Mouse (Mus musculus) cerebellum, adult 11-12 months (tissue): ENCODE results near the gene Chst1.
A peak's percentile ranks its signal among the peaks of the same experiment; 100 is the strongest.

Experiments used
- DNase-seq: peaks from one replicate; pipeline ENCODE4 v3.0.0; 2022

The Chst1 gene

DNA sequence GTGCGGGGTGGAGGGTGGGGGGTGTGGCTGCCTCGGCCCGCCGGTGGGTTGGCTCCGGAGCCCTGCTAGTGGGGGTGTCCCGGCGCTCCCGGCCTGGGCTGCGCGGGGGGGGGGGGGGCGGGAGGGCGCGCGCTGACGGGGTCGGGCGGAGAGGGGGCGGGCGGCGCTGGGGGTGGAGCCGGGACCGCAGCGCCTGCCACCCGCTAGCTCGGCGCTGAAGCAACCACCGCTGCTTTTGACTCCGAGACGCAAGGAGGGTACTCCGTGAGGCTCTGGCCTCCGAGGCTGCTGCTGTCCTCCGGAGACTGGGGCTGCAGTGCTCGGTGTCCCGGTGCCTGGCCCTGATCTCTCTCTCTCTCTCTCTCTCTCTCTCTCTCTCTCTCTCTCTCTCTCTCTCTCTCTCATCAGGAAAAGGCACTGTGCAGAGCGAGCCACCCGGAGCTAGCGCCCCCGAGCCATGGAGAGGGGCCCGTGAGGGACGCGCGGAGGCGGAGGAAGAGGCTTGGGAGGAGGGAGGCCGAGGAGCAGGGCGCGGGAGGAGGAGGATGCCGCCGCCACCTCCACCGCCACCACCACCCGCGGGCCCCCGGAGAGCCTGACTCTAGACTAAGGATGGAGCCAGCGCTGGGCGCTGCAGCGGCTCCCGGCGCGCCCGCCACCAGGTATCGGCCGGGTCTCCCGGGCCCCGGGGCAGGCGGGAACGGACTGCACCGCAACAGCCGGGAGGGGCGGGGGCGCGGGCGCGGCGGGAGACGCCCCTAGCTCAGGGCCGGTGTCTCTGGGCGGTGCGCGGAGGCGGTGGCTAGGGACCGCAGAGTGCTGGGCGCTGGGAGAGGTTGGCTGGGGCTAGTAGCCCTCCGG is at the start of gene Chst1:
Chst1 (plus strand) TSS at position 221 of the 861 bp plus-strand sequence.
- DNase-seq = peak; percentile 24

DNA sequence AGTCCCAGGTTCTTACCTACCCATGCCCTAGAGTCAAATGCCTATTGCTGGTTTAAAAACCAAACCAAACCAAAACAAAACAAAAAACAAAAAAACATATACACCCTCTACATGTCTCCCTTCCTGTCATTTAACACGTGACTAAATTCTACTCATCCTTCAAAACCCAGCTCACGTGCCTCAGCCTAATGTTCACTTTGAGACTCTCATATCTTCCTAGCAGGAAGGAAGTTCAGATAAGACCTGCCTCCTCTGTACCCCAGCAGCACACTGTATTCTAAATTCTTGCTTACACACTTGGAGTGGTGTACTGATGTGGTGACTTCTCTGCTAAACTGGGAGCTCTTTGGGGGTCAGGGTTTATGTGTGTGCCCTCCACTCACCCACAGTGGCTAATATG is 49.5 kb upstream of the Chst1 start:
- DNase-seq = no peak

DNA sequence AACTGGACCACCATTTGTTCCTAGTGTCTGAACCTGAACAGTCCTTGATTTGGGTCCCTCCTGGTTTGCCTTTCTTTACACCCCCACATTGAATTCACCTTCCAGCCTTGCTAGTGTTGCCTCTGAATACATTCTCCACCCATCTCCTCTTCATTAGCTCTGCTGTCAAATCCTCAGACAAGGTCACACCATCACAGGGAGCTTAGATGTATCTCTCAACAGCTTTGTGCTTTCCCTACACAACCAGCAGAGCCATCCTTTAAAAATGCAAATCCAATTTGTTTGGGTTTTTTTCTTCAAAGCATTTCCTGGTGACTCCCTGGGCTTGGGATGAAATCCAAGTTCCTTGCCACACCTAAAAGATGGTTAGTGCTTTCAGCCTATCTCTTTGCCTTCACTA is 45.0 kb upstream of the Chst1 start:
- no peak for DNase-seq

DNA sequence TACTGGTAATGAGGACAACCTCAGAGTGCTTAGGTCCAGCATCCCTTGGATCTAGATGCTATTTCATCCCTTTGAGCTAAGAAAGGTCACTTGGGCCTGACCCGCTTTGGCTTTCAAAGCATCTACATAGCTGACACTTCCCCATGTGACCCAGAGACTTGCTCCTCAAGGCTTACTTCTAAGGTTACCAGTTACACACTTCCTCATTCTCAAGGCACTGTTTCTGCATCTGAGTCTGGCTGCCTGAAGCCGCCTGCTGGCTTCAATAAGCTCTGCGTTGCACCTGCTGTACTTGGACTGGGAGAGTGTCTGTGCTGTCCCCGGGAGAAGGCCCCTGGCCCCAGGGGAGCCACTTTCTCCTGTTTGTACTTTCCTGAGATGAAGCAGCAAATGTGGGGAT is 36.6 kb upstream of the Chst1 start:
- DNase-seq = no peak

DNA sequence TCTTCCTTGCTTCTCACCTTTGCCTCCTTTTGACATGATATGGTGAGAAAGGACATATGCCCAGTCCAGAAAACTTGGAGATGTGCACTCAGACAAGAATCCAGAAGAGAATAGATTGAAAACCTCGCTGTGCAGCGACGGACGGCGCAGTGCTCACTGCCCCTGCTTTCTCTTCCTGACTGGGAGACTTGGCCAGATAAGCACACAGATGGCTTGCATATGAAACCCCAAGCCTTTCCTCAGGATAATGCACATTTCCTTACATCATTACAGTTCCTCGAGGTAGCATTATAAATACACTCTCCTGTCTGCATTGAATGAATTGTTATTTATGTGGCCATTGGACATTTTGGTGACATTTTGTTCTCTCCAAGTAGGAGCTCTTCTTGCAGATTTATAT is 28.9 kb upstream of the Chst1 start:
- DNase-seq = no peak

DNA sequence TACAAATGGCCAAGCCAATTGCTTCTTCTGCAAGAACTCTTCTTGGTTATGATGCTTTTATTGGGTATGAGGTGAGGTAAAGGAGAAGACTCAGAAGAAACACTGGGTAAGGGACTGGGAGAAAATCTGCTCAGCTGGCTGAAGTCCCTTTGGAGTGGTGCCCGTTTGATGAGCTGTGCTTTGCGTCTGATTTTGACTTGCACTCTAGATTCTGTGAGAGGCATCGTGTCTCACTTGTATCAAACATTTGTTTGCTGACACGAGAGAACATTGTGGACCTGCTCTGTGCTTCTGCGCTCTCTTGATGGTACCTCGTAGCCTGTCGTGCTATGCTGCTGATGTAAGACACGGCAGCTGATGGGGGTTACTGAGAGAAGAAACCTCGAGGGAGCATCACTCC is 21.7 kb upstream of the Chst1 start:
- DNase-seq = no peak

DNA sequence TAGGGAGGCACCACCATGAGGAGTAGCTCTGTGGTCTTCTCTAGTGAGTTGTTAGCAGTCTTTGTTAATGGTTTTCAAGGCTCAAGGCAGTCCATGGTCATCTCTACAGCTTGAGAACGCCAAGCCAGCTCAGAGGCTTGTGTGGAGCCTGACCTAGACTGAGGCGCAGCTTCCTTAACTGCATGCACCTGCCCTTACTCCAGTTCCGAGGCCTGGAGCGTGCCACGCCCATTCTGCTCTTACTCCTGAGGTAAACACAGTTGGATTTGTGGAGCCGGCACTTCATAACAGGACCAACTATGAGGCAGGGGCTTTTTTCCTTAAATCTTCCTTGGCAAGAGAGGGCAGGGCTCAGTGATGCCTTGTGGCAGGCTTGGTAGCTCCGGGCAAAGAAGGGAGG is 18.2 kb upstream of the Chst1 start:
- no peak for DNase-seq

DNA sequence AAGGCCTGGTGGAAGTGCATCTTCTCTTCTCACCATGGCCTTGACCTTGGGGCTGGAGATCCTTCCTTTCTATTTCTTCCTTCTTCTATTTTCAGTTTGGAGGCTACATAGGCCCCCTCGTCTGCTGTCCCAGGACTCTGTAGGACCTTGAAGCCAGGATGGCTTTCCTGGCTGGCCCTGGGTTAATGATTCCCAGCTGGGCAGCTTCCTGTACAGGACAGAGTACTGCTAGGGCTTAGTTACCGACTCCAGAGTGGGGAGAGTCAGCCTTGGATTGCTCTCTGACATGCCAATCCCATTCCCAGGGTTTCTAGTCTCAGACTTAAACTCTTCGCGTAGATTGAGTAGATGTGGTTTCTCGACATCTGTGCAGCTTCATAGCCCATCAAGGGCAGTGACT is 16.9 kb upstream of the Chst1 start:
- DNase-seq = no peak

DNA sequence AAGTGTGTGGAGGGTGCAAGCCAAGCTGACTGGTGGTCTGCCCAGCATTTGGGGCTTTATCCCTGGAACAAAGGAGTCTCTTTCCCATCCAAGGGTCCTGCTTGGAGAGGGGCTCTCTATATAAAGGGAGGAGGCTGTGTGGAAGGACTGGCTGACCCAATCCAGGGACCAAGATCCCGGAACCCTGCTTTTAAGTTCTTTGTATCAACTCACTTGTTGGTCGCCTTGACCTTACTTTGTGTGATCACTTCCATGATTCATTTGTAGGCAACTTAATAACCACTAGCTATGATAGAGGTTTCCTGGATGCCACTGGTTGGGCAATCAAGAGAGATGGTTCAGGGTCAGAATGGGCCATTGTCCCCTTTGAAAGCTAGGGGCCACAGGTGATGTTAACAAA is 11.7 kb upstream of the Chst1 start:
- no peak for DNase-seq

DNA sequence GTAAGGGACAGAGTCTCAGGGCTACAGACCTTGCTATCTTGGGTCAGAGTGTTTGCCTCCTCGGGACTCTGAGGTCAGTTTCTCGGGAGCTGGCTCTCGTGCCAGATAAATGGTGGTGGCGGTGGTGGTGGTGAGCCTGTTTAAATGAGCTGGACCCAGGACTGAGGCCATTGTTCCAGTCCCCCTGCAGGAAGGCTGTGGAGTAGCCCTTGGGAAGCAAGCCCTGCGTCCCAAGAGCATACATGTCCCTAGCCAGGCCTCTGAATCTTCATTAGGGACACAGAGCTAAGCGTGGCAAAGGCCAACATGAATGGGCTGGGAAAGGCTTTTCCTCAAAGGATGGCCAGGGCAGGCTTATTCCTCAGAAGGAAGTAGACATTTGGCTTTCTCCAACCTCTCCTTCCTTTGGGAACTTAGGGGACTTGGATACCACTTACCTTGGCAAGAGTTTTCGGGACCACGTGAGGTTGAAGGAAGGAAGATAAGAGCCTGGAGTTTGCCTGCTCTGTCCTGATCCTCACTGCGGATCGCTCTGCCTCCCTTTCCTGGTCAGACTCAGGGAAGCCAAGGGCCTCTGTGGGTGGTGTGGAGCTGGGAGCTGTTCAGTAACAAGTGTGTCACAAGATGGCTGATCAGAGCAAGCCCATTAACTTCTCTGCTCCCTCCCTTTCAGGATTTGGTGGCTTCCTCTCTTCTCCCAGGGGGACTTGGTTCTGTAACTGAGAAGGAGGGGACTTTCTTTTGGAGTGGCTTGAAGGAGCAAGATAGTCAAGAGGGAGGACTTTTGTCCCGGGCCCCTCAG is 4.4 kb upstream of the Chst1 start:
- no peak for DNase-seq

DNA sequence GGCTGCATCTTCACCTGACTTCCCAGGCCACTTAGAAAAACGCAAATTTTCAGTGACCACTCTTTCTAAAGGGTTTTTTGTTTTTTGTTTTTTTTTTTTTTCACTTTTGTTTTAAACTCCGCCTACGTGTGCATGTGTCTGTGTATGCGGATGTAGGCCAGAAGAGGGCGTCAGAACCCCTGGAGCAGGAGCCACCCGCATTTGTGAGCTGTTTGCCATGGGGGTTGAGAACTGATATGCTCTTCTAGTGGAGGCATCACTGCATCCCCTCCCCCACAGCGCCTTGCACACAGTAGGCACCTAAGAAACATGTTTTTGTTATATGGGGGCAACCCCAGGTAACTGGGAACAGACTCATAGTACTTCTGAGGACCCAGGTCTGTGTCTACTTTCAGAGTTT is 2.2 kb upstream of the Chst1 start:
- DNase-seq = no peak

DNA sequence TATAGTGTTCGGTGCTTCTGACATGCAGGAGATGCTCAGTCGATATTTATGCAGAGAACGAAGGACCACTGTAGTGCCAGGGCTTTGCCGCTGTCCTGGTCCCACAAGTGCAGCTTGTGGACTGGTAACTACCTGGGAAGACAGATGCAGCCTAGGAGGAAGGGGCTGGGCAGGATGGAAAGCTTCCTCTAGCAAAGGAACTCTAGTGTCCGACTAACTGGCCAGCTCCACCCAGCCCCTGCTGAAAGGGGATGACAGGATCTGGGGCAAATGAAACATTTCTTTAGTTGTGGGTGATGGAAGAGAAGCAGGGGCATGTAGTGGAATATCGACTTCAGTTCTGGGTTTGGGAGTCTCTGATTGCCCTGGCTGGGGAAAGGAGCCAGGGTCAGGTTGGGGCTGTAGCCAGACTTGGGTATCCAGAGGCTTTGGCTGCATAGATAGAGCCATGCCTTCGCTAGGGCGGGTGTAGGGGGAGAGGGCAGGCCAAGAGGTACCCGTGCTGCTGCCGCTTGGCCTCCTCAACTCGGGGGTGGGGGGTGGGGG is 493 bp upstream of the Chst1 start:
- DNase-seq = no peak

DNA sequence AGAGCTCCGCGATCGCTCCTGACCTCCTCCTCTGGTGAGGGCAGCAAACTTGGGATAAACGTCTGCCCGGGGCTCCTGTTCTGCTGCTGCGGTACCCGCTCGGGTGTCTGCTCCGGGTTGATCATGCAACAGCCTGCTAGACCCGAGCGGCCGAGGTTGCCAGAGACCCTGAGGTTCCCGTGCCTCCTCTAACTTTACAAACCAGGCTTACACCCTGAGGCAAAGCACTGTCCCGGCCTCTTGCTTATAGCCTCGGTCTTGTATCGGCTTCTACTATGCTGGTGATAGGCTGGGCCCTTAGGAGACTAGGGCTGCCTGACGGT is 802 bp downstream of the Chst1 start:
- no peak for DNase-seq

DNA sequence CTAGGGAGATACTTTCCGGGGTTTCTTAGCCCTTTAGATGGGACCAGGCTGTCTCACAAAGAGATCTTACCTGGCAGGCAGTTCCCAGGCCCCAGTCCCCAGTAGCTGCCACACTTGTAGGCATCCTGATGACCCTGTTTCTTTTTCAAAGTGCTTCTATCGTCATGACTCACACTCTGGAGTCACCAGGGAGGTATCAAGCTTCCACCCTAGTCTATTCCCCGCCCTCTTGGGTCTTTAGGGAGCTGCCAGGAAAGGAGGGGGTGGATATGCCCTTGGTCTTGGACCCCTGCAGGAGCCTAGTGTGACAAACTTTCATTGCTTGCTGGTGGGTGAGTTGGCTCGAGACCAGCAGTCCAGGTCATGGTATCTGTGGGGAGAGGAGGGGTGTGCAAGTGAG is 1.7 kb downstream of the Chst1 start:
- DNase-seq = no peak

DNA sequence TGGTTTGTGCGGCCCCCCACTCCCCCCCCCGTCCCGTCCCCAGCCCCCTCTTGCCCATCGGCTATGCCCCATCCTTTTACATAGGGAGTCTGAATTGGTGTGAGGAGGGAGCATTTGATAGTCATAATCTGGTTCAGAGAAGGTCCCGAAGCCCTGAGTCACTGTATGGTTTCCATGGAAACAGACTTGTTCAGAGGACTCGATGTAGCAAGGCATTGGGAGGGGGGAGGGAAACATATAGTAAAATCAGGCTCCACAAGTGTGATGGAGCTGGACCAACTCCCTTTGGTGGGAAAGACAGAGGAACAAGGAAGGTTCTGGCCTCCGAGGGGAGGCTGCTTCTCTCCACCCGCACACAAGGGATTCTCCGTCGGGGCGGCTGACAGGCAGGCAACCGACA is 2.6 kb downstream of the Chst1 start:
- no peak for DNase-seq

DNA sequence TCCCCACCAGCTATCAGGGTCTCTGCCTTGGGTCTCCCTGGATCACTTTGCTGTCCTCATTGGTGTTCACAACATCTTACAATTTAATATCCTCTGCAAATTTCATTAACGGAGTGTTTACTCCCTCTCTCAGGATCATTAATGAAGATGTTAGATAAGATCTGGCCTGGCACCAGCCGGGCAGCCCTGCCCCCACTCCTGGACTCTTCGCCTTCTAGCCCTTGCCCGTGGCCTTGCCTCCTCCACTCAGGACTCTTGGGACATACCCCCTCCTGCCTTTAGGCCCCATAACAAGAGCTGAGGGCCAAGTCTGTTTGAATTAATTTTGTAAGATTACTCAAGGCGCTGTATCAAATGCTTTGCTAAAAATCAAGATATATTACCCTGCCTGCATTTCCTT is 4.1 kb downstream of the Chst1 start:
- DNase-seq = no peak

DNA sequence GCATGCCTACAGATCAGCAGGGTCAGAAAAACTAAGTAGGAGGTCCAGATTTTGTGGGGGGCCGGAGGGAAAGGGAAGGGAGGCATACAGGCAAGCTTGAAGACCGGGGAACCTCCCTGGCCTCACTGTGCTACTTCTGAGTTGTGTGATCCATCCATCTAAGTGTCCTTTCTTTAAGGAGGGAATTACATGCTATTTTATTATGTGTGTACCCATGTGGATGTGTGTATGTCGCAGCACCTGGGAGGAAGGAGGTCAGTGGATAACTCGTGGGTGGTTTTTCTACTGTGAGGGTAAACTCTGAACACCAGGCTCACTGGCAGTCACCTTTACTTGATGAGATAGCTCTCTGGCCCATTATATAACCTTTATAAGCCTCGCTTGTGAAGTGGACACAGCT is 5.1 kb downstream of the Chst1 start:
- DNase-seq = no peak

DNA sequence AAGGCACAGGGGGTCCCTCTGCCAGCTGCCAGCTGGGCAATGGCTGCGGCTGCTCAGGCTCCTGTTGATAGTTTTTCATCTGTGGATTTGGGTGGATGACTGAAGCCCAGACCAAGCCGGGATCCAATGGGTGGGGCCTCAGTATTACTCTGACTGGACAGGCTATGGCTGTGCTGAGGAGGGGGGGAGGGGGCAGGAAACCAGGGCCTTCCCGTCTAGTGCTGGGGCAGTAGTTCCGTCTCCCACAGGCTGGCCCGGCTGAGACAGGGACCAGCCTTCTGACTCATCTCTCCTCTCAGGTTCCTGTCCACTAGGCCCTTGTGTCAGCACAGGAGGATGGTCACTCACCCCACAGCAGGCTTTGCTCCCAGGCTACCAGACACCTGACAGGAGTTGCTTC is 6.5 kb downstream of the Chst1 start:
- no peak for DNase-seq

DNA sequence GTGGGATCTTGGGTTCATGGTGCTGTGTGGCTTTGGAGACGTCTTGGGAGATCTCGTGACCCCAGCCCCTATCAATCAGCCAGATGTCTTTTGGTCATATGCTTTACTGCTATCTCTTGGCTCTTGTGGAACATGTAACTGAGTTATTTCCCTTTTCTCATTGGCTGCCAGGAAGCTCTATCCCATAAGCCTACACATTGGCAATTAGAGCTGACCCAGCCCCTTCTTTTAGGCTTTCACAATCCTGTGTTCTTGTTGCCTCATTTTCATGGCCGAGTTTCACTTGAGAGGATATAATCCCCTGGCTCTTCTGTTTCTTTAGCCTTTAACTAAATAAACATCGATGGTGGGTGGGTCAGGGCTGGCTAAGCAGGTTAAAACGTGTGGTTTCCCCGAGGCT is 7.6 kb downstream of the Chst1 start:
- DNase-seq = no peak

DNA sequence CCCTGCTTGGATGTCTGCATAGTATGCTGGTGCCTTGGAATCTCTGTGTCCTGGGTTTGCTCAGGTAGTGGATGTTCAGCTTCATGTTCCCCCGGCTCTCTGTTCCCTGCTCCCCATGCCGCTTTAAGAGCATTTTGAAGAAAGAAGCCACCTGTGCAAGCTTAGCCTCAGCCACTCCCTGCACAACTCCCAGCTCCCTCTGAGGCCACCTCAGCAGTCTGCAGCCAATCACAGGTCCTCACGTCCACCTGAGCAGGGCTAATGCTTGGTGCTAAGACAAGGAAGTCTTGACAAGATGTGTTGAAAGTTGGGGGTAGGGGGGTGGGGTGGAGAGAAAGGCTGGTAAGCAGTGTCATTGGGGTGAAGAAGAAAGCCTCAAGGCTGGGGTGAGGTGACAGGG is 8.1 kb downstream of the Chst1 start:
- DNase-seq = no peak

DNA sequence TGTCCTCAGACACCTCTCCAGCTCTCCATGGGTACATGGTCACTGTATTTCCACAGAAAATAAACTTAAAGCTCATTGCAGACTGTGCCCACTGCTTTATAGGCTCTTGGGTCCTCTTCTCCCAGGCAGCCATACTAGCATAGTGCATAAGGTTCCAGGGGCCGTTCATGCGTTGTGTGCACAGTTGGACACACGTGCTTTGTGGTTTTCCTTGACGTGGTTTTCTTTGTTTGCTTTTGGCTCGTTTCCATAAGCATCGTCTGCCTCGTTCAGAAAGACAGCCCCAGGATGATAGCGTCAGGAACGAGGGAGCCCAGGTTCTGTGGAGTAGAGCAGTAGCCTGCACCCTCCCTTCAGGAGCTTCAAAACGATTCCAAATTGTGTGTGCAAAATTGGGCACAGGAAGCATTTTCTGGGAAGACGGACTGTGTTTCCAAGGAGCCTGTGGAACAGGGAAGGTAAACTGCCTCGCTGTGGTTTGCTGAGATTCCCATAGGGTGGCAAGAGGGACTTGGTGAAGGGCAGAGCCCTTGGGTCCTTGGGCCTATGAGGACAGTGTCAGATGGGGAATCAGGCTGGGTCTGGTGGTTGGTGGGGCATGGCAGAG is 8.6 kb downstream of the Chst1 start:
- DNase-seq = no peak

DNA sequence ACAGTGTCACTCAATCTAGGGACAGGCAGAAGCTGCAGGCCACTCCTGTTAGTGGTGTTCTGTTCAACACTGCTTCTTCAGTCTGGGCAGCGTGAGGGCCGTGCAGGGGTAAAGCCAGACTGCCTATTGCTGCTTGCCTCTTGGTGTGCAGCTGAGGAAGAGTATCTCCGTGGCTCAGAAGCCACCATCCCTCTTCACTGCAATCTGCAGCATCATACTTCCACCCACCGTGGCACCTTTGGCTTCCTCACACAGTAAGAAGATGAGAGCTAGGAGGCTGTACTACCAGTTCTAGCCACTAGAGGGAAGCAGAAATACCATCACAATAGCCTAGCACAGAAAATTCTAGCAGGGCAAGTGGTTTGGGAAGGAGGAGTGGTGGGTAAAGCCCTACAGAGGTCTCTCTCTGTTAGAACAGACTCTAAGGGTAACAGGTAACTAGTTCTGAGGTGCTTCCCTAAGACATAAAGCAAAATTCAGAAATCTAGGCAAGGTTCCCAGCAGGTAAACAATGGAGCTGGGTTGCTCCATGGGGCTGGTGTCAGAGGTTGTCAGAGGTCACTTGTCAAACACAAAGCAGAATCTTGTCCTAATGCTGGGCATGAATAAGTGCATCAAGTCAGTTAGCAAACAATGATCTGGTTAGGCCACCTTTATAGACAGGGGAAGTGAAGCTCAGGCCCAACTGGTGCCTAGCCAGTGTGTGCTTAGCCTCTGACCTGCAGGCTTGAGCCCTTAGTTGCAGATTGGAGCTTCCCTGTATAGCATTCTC is 9.5 kb downstream of the Chst1 start:
- DNase-seq = peak; percentile 29
